Mouse (Mus musculus): ENCODE measurements around the gene D10Wsu102e. TPM values are rescaled to one million over a fixed set of nuclear protein-coding genes. Genes with fewer than 3 reads are reported as not detected.
A peak's percentile ranks its signal among the peaks of the same experiment; 100 is the strongest.
"Not testable (repeated sequence)": the region's sequence is repeated elsewhere in the genome, so short reads cannot be mapped to it uniquely, and the experiment has no call there.

D10Wsu102e gene
- polyA plus RNA-seq, 1 experiment from 2014 or later, result 0.49 TPM

- Histone ChIP-seq H3K4me3 (ENCODE audit: low read length) (no peak overlapping the region), H3K27ac (ENCODE audit: low read length) (no peak overlapping the region), H3K9ac (ENCODE audit: low read depth, low read length) (no peak overlapping the region), H3K4me1 (ENCODE audit: control insufficient read depth, insufficient read depth, low read length) (peaks cover 10% of the 10 kb centered on the region), H3K9me3 (ENCODE audit: control insufficient read depth, low read length) (no peaks in the 10 kb centered on the region), H3K27me3 (replicated peaks; ENCODE audit: control insufficient read depth, insufficient read depth, low read length) (no peaks in the 10 kb centered on the region), H3K36me3 (ENCODE audit: control insufficient read depth, insufficient read depth, low read length) (no peaks in the 10 kb centered on the region), H3K4me2 (ENCODE audit: low read depth, low read length) (no peak overlapping the region)
- 79% methylated on average over 12 of the region's 12 CpGs for WGBS
- ATAC-seq, result no peak
Measured at GRCm38 (mm10) chr10:83356416-83356815, 3.6 kb upstream of the D10Wsu102e start.

- no peaks in the 10 kb centered on the region for H3K9me3 ChIP-seq (ENCODE audit: control insufficient read depth, low read length)
- H3K4me2 ChIP-seq (ENCODE audit: low read depth, low read length), result peak overlapping the region; percentile 67
- peak overlapping the region; percentile 48; the same call in 1 of the 2 replicates for H3K27ac ChIP-seq (ENCODE audit: low read length)
- peak overlapping the region; percentile 91 for H3K4me3 ChIP-seq (ENCODE audit: low read length)
- 73% methylated on average over 4 of the region's 4 CpGs for WGBS
- H3K36me3 ChIP-seq (ENCODE audit: control insufficient read depth, insufficient read depth, low read length), result peaks cover 3% of the 10 kb centered on the region; the same call in 1 of the 2 replicates
- peak overlapping the region; percentile 48 for H3K9ac ChIP-seq (ENCODE audit: low read depth, low read length)
- H3K4me1 ChIP-seq (ENCODE audit: control insufficient read depth, insufficient read depth, low read length), result peaks cover 13% of the 10 kb centered on the region
- no peaks in the 10 kb centered on the region for H3K27me3 ChIP-seq (replicated peaks; ENCODE audit: control insufficient read depth, insufficient read depth, low read length)
- peak; percentile 2; the same call in 1 of the 2 replicates for ATAC-seq
Measured at GRCm38 (mm10) chr10:83359451-83359850, 570 bp upstream of the D10Wsu102e start.

- Histone ChIP-seq H3K4me1 (ENCODE audit: control insufficient read depth, insufficient read depth, low read length) (peaks cover 13% of the 10 kb centered on the region), H3K36me3 (ENCODE audit: control insufficient read depth, insufficient read depth, low read length) (peaks cover 7% of the 10 kb centered on the region; the same call in 1 of the 2 replicates), H3K9ac (ENCODE audit: low read depth, low read length) (peak overlapping the region; percentile 88), H3K9me3 (ENCODE audit: control insufficient read depth, low read length) (no peaks in the 10 kb centered on the region), H3K4me3 (ENCODE audit: low read length) (peak overlapping the region; percentile 91), H3K4me2 (ENCODE audit: low read depth, low read length) (peak overlapping the region; percentile 79), H3K27ac (ENCODE audit: low read length) (peak overlapping the region; percentile 78), H3K27me3 (replicated peaks; ENCODE audit: control insufficient read depth, insufficient read depth, low read length) (no peaks in the 10 kb centered on the region)
- under 1% methylated on average over 40 of the region's 40 CpGs for WGBS
- ATAC-seq, result peak; percentile 81
Measured at GRCm38 (mm10) chr10:83360356-83360755, 335 bp downstream of the D10Wsu102e start.

GRCm38 (mm10) chr10:83361643-83362382 is 1.8 kb downstream of the D10Wsu102e start:
- 48% methylated on average over 5 of the region's 5 CpGs for WGBS
- Histone ChIP-seq H3K9me3 (ENCODE audit: control insufficient read depth, low read length) (no peaks in the 10 kb centered on the region), H3K4me2 (ENCODE audit: low read depth, low read length) (peak overlapping the region; percentile 79; the same call in 1 of the 2 replicates), H3K27me3 (replicated peaks; ENCODE audit: control insufficient read depth, insufficient read depth, low read length) (no peaks in the 10 kb centered on the region), H3K36me3 (ENCODE audit: control insufficient read depth, insufficient read depth, low read length) (peaks cover 7% of the 10 kb centered on the region; the same call in 1 of the 2 replicates), H3K4me3 (ENCODE audit: low read length) (no peak overlapping the region), H3K9ac (ENCODE audit: low read depth, low read length) (no peak overlapping the region), H3K4me1 (ENCODE audit: control insufficient read depth, insufficient read depth, low read length) (peaks cover 13% of the 10 kb centered on the region), H3K27ac (ENCODE audit: low read length) (no peak overlapping the region)
- ATAC-seq, result no peak

GRCm38 (mm10) chr10:83363451-83363850 is 3.4 kb downstream of the D10Wsu102e start:
- peaks cover 7% of the 10 kb centered on the region; the same call in 1 of the 2 replicates for H3K36me3 ChIP-seq (ENCODE audit: control insufficient read depth, insufficient read depth, low read length)
- WGBS, result 94% methylated on average over 8 of the region's 8 CpGs
- H3K9me3 ChIP-seq (ENCODE audit: control insufficient read depth, low read length), result no peaks in the 10 kb centered on the region

GRCm38 (mm10) chr10:83368918-83369317 is 8.9 kb downstream of the D10Wsu102e start:
- Histone ChIP-seq H3K9ac (ENCODE audit: low read depth, low read length) (no peak overlapping the region), H3K27ac (ENCODE audit: low read length) (no peak overlapping the region), H3K27me3 (replicated peaks; ENCODE audit: control insufficient read depth, insufficient read depth, low read length) (no peaks in the 10 kb centered on the region), H3K36me3 (ENCODE audit: control insufficient read depth, insufficient read depth, low read length) (0 out of 2 replicates have a peak, but pooled peaks cover 4% of the 10 kb centered on the region), H3K4me2 (ENCODE audit: low read depth, low read length) (no peak overlapping the region), H3K9me3 (ENCODE audit: control insufficient read depth, low read length) (no peaks in the 10 kb centered on the region), H3K4me1 (ENCODE audit: control insufficient read depth, insufficient read depth, low read length) (no peaks in the 10 kb centered on the region; the same call in 1 of the 2 replicates), H3K4me3 (ENCODE audit: low read length) (no peak overlapping the region)
- WGBS, result 62% methylated on average over 5 of the region's 5 CpGs
- no peak for ATAC-seq

More at GRCm38 (mm10) chr10:83363451-83363850, 3.4 kb downstream of the D10Wsu102e start:
- Histone ChIP-seq H3K4me3 (ENCODE audit: low read length) (no peak overlapping the region), H3K9ac (ENCODE audit: low read depth, low read length) (no peak overlapping the region), H3K27ac (ENCODE audit: low read length) (no peak overlapping the region), H3K4me1 (ENCODE audit: control insufficient read depth, insufficient read depth, low read length) (peaks cover 13% of the 10 kb centered on the region), H3K27me3 (replicated peaks; ENCODE audit: control insufficient read depth, insufficient read depth, low read length) (no peaks in the 10 kb centered on the region), H3K4me2 (ENCODE audit: low read depth, low read length) (no peak overlapping the region)
- no peak for ATAC-seq

- no peak overlapping the region for H3K27ac ChIP-seq (ENCODE audit: low read length)
- 67% methylated on average over 3 of the region's 3 CpGs for WGBS
Measured at GRCm38 (mm10) chr10:83374045-83374656, 14.1 kb downstream of the D10Wsu102e start.

GRCm38 (mm10) chr10:83375458-83375857 is 15.4 kb downstream of the D10Wsu102e start:
- H3K27ac ChIP-seq (ENCODE audit: low read length); H3K9ac ChIP-seq (ENCODE audit: low read depth, low read length); H3K36me3 ChIP-seq (ENCODE audit: control insufficient read depth, insufficient read depth, low read length); H3K4me3 ChIP-seq (ENCODE audit: low read length); ATAC-seq; H3K27me3 ChIP-seq (replicated peaks; ENCODE audit: control insufficient read depth, insufficient read depth, low read length); H3K4me1 ChIP-seq (ENCODE audit: control insufficient read depth, insufficient read depth, low read length); H3K4me2 ChIP-seq (ENCODE audit: low read depth, low read length); H3K9me3 ChIP-seq (ENCODE audit: control insufficient read depth, low read length): not testable (repeated sequence)
- WGBS, result 88% methylated on average over 5 of the region's 5 CpGs

More at GRCm38 (mm10) chr10:83374045-83374656, 14.1 kb downstream of the D10Wsu102e start:
- peak; percentile 74 for ATAC-seq
- Histone ChIP-seq H3K9ac (ENCODE audit: low read depth, low read length) (no peak overlapping the region), H3K9me3 (ENCODE audit: control insufficient read depth, low read length) (no peaks in the 10 kb centered on the region), H3K4me2 (ENCODE audit: low read depth, low read length) (no peak overlapping the region), H3K4me1 (ENCODE audit: control insufficient read depth, insufficient read depth, low read length) (no peaks in the 10 kb centered on the region; the same call in 1 of the 2 replicates), H3K36me3 (ENCODE audit: control insufficient read depth, insufficient read depth, low read length) (no peaks in the 10 kb centered on the region), H3K27me3 (replicated peaks; ENCODE audit: control insufficient read depth, insufficient read depth, low read length) (no peaks in the 10 kb centered on the region), H3K4me3 (ENCODE audit: low read length) (no peak overlapping the region)

GRCm38 (mm10) chr10:83376911-83377682 is 17.1 kb downstream of the D10Wsu102e start:
- H3K9me3 ChIP-seq (ENCODE audit: control insufficient read depth, low read length), result no peaks in the 10 kb centered on the region
- H3K4me1 ChIP-seq (ENCODE audit: control insufficient read depth, insufficient read depth, low read length), result no peaks in the 10 kb centered on the region; the same call in 1 of the 2 replicates
- H3K4me3 ChIP-seq (ENCODE audit: low read length), result no peak overlapping the region
- H3K9ac ChIP-seq (ENCODE audit: low read depth, low read length), result no peak overlapping the region
- H3K27ac ChIP-seq (ENCODE audit: low read length), result no peak overlapping the region
- H3K27me3 ChIP-seq (replicated peaks; ENCODE audit: control insufficient read depth, insufficient read depth, low read length), result no peaks in the 10 kb centered on the region
- WGBS, result 90% methylated on average over 8 of the region's 8 CpGs
- H3K4me2 ChIP-seq (ENCODE audit: low read depth, low read length), result no peak overlapping the region
- no peak for ATAC-seq
- no peaks in the 10 kb centered on the region for H3K36me3 ChIP-seq (ENCODE audit: control insufficient read depth, insufficient read depth, low read length)

Measured in intestine, embryonic 16.5 days (tissue).